8 mouse cellular contexts compared by ENCODE assay signal in the genomic region with DNA sequence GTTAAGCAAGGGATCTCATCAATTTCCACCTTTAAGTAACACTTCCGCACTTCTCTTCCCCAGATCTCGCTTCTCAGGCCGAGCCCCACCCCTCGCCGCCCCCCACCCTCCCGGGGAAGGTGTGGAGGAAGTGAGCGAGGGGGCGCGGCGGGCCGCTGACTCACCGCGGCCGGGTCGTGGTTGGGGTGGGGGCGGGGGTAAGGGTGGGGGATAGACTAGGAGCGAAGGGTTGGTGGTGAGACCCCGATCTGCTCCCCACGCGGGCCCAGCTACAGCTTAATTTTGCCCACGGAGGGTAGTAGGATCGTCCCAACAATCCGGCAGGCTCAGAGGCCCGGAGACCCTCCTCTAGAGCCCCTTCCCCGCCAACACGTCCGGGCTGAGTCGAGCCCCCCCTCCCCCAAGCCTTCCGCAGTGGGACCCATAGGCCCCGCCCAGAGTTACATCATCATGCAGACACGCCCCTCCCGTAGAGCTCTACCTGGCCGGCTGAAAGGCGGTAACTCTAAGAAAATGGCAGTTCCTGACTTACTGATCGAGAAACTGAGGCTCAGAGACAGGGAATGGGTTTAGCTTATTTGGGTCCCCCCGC. TPM values are rescaled to one million over a fixed set of nuclear protein-coding genes. Genes with fewer than 3 reads are reported as not detected.
A peak's percentile ranks its signal among the peaks of the same experiment; 100 is the strongest.
DNase-seq lines count a peak whose midpoint lies in the region.

No protein-coding gene starts in this region.

- DNase-seq in 416B (ENCODE audit: low read depth) = peak; percentile 92
- peak; percentile 80 for DNase-seq in Muller cell, postnatal 12 days (ENCODE audit: inconsistent ontology term)
- DNase-seq in cerebellum, postnatal 25 days = peak; percentile 73 to 85
- DNase-seq in heart, adult 8-10 months (ENCODE audit: low spot score) = peak; percentile 53
- DNase-seq in kidney, adult 8-10 months = peak; percentile 78 to 86
- DNase-seq in lung, postnatal 10 days = peak; percentile 85
- DNase-seq in ovary, postnatal 36 days (ENCODE audit: low spot score) = peak; percentile 74
- peak; percentile 93 for DNase-seq in yolk sac, embryonic 10.5 days (ENCODE audit: low spot score)

RNA-seq across cellular contexts. Expression of gene Vasp, which starts 0.7 kb away (rescaled TPM):
- total RNA-seq in heart, adult 8-10 months (2022) = 10 to 100 TPM; 18.0 to 27.2 (median 24.3) TPM

RNA-seq across cellular contexts. Expression of gene Ppm1n, which starts 7.6 kb away (rescaled TPM):
- not detected for total RNA-seq in heart, adult 8-10 months (2022)

RNA-seq across cellular contexts. Expression of gene Rtn2, which starts 10.2 kb away (rescaled TPM):
- 100 to 1,000 TPM; 137 to 160 (median 149) TPM for total RNA-seq in heart, adult 8-10 months (2022)

RNA-seq across cellular contexts. Expression of gene Fosb, which starts 37.6 kb away (rescaled TPM):
- 1 to 10 TPM; 1.2 to 9.8 (median 5.1) TPM for total RNA-seq in heart, adult 8-10 months (2022)

RNA-seq across cellular contexts. Expression of gene Opa3, which starts 44.1 kb away (rescaled TPM):
- 10 to 100 TPM; 61.4 to 77.3 (median 68.1) TPM for total RNA-seq in heart, adult 8-10 months (2022)

Comparison
In these comparisons a context has a peak if more than half of its experiments do, and no peak if none do; other contexts are left out.
1. Peak in every context shown above with its lines: DNase-seq.